8 mouse cellular contexts compared by ENCODE assay signal in genomic region chr13:63901714-63902597, GRCm38 (mm10).
DNase-seq lines count a peak whose midpoint lies in the region; ATAC-seq and TF ChIP-seq lines count a peak whose summit lies in the region.

No protein-coding gene starts in this region.

- peak; percentile 29 for DNase-seq in adrenal gland, postnatal 25 days
- peak; percentile 23 for DNase-seq in forebrain, embryonic 10.5 days (ENCODE audit: extremely low spot score, low spot score)
- peak; percentile 13 to 32 for DNase-seq in layer of hippocampus, postnatal 36 days
- peak; percentile 23 for DNase-seq in lung, postnatal 36 days
- peak; percentile 20 for DNase-seq in skeletal muscle tissue, adult 2 months (ENCODE audit: low read depth, low spot score)

- H3K9me3 ChIP-seq in E14TG2a.4 (ENCODE audit: low read length): no peaks in the 10 kb centered on the region
- H3K9me3 ChIP-seq in forebrain, embryonic 10.5 days: no peaks in the 10 kb centered on the region
- H3K9me3 ChIP-seq in heart, embryonic 14.5 days (ENCODE audit: control insufficient read depth, low read length): no peaks in the 10 kb centered on the region

- TF ChIP-seq CTCF in E14TG2a.4 (conservative IDR thresholded peaks at IDR 0.05; ENCODE audit: low read length): no peak

- H3K4me1 ChIP-seq in E14TG2a.4 (replicated peaks; ENCODE audit: low read depth, low read length): peaks cover 19% of the 10 kb centered on the region
- H3K4me1 ChIP-seq in forebrain, embryonic 10.5 days: peaks cover 19% of the 10 kb centered on the region
- peaks cover 15% of the 10 kb centered on the region in 2 experiments for H3K4me1 ChIP-seq in heart, embryonic 14.5 days (ENCODE audit: control insufficient read depth in 2 of 2, insufficient read depth in 2 of 2, low read length in 2 of 2)

- peak overlapping the region; percentile 59 for H3K27ac ChIP-seq in forebrain, embryonic 10.5 days
- peak overlapping the region in 1 of 2 experiments; percentile 24; a peak in 2 of 4 replicates for H3K27ac ChIP-seq in heart, embryonic 14.5 days (replicated peaks in 1 of 2; ENCODE audit: control insufficient read depth in 1 of 2, insufficient read depth in 1 of 2, low read depth in 2 of 2, low read length in 2 of 2)

- peak overlapping the region; percentile 81 for H3K4me2 ChIP-seq in heart, embryonic 14.5 days (ENCODE audit: low read length)

- peak overlapping the region; percentile 63 for H3K4me3 ChIP-seq in E14TG2a.4 (replicated peaks; ENCODE audit: low read length)
- H3K4me3 ChIP-seq in forebrain, embryonic 10.5 days: peak overlapping the region; percentile 46
- H3K4me3 ChIP-seq in heart, embryonic 14.5 days (ENCODE audit: control insufficient read depth in 1 of 2, insufficient read depth in 1 of 2, low read depth in 1 of 2, low read length in 2 of 2): peak overlapping the region; percentile 36 to 39

- WGBS in forebrain, embryonic 10.5 days: 8% methylated on average over 28 of the region's 28 CpGs
- whole genome bisulfite sequencing in heart, embryonic 14.5 days: 9% methylated on average over 27 of the region's 28 CpGs

- peak overlapping the region; percentile 64 for H3K9ac ChIP-seq in heart, embryonic 14.5 days (ENCODE audit: low read length)

- H3K36me3 ChIP-seq in E14TG2a.4 (ENCODE audit: insufficient read depth, low read length): peaks cover 15% of the 10 kb centered on the region
- H3K36me3 ChIP-seq in forebrain, embryonic 10.5 days (replicated peaks): peaks cover 8% of the 10 kb centered on the region; the same call in 1 of the 2 replicates
- H3K36me3 ChIP-seq in heart, embryonic 14.5 days (ENCODE audit: control insufficient read depth, insufficient read depth, low read length): peaks cover 7% of the 10 kb centered on the region

- peaks cover 15% of the 10 kb centered on the region; the same call in 1 of the 2 replicates for H3K27me3 ChIP-seq in E14TG2a.4 (ENCODE audit: insufficient read depth, low read length)
- peaks cover 56% of the 10 kb centered on the region for H3K27me3 ChIP-seq in forebrain, embryonic 10.5 days (ENCODE audit: poor library complexity, severe bottlenecking)
- no peaks in the 10 kb centered on the region for H3K27me3 ChIP-seq in heart, embryonic 14.5 days (ENCODE audit: control insufficient read depth, insufficient read depth, low read length)

- ATAC-seq in heart, embryonic 14.5 days (ENCODE audit: insufficient number of reproducible peaks, insufficient read depth, low FRiP score, low read depth): peak; percentile 72
- ATAC-seq in erythroblast, adult 5-6 weeks (replicated peaks; ENCODE audit: low FRiP score, poor library complexity, severe bottlenecking): no peak
